Comparison of ENCODE assay signal across 8 mouse cellular contexts in genomic region chr17:66123816-66124610, GRCm38 (mm10). TPM values are rescaled to one million over a fixed set of nuclear protein-coding genes. Genes with fewer than 3 reads are reported as not detected.
DNase-seq lines count a peak whose midpoint lies in the region; ATAC-seq and TF ChIP-seq lines count a peak whose summit lies in the region.

No protein-coding gene starts in this region.

- H3K4me3 ChIP-seq in lung, postnatal 0 days (ENCODE audit: low read depth, low read length), result peak overlapping the region; percentile 77
- peak overlapping the region; percentile 69 for H3K4me3 ChIP-seq in hindbrain, embryonic 15.5 days
- H3K4me3 ChIP-seq in midbrain, embryonic 12.5 days, result peak overlapping the region; percentile 68

- DNase-seq in lung, postnatal 0 days (ENCODE audit: low spot score), result peak; percentile 23
- DNase-seq in lung, postnatal 14 days, result no peak
- peak; percentile 61 for DNase-seq in embryo, embryonic 10.5 days (ENCODE audit: low spot score)
- no peak for DNase-seq in urinary bladder, postnatal 14 days (ENCODE audit: low spot score)
- no peak for DNase-seq in adrenal gland, postnatal 4 days (ENCODE audit: low spot score in 2 of 2)
- DNase-seq in cerebellum, adult 11-12 months, result no peak

- H3K4me2 ChIP-seq in lung, postnatal 0 days (replicated peaks; ENCODE audit: low read depth, low read length), result peak overlapping the region; percentile 76
- peak overlapping the region; percentile 67 for H3K4me2 ChIP-seq in hindbrain, embryonic 15.5 days
- peak overlapping the region; percentile 66 for H3K4me2 ChIP-seq in midbrain, embryonic 12.5 days (replicated peaks)

- ATAC-seq in lung, postnatal 0 days, result peak; percentile 31
- ATAC-seq in hindbrain, embryonic 15.5 days (ENCODE audit: low FRiP score, low read depth), result no peak; the same call in 1 of the 2 replicates
- ATAC-seq in midbrain, embryonic 12.5 days (ENCODE audit: low FRiP score, low read depth), result peak; percentile 21; the same call in 1 of the 2 replicates

- no peaks in the 10 kb centered on the region for H3K27me3 ChIP-seq in lung, postnatal 0 days (replicated peaks; ENCODE audit: insufficient read depth, low read length)
- no peaks in the 10 kb centered on the region for H3K27me3 ChIP-seq in hindbrain, embryonic 15.5 days
- H3K27me3 ChIP-seq in midbrain, embryonic 12.5 days, result no peaks in the 10 kb centered on the region

- H3K9ac ChIP-seq in lung, postnatal 0 days (replicated peaks; ENCODE audit: low read depth), result peak overlapping the region; percentile 30; the same call in 1 of the 2 replicates
- peak overlapping the region; percentile 60 for H3K9ac ChIP-seq in hindbrain, embryonic 15.5 days
- H3K9ac ChIP-seq in midbrain, embryonic 12.5 days (replicated peaks), result peak overlapping the region; percentile 63

- 0 out of 2 replicates have a peak, but pooled peaks cover 4% of the 10 kb centered on the region for H3K4me1 ChIP-seq in lung, postnatal 0 days (ENCODE audit: insufficient read depth, low read depth, low read length)
- H3K4me1 ChIP-seq in hindbrain, embryonic 15.5 days (replicated peaks), result peaks cover 7% of the 10 kb centered on the region
- peaks cover 17% of the 10 kb centered on the region for H3K4me1 ChIP-seq in midbrain, embryonic 12.5 days

- no peak for TF ChIP-seq EP300 in lung, postnatal 0 days (IDR thresholded peaks at IDR 0.05)

- H3K27ac ChIP-seq in lung, postnatal 0 days (ENCODE audit: low read length), result peak overlapping the region; percentile 68; the same call in 1 of the 2 replicates
- H3K27ac ChIP-seq in hindbrain, embryonic 15.5 days (replicated peaks), result no peak overlapping the region
- H3K27ac ChIP-seq in midbrain, embryonic 12.5 days (replicated peaks), result peak overlapping the region; percentile 68

- H3K36me3 ChIP-seq in lung, postnatal 0 days (ENCODE audit: insufficient read depth, low read length), result 0 out of 2 replicates have a peak, but pooled peaks cover 3% of the 10 kb centered on the region
- peaks cover 8% of the 10 kb centered on the region for H3K36me3 ChIP-seq in hindbrain, embryonic 15.5 days
- peaks cover 41% of the 10 kb centered on the region for H3K36me3 ChIP-seq in midbrain, embryonic 12.5 days

- no peaks in the 10 kb centered on the region for H3K9me3 ChIP-seq in lung, postnatal 0 days (ENCODE audit: low read length)
- no peaks in the 10 kb centered on the region for H3K9me3 ChIP-seq in hindbrain, embryonic 15.5 days
- H3K9me3 ChIP-seq in midbrain, embryonic 12.5 days, result no peaks in the 10 kb centered on the region

- under 1% methylated on average over 20 of the region's 20 CpGs for WGBS in lung, postnatal 0 days
- WGBS in hindbrain, embryonic 15.5 days, result 2% methylated on average over 20 of the region's 20 CpGs
- 1% methylated on average over 20 of the region's 20 CpGs for WGBS in midbrain, embryonic 12.5 days

- TF ChIP-seq CTCF in lung, postnatal 0 days (IDR thresholded peaks at IDR 0.05), result no peak

RNA-seq across cellular contexts. Expression of gene Ddx11, which starts 0.7 kb away (rescaled TPM):
- polyA plus RNA-seq in lung, postnatal 0 days (2015; fragmentation: Nextera tagmentation; extraction: Ambion mirVana), result 2.1 and 2.2 TPM in 2 replicates
- polyA plus RNA-seq in hindbrain, embryonic 15.5 days (2015; fragmentation: Nextera tagmentation; extraction: Ambion mirVana), result 6.9 and 7.3 TPM in 2 replicates
- 20.0 and 21.3 TPM in 2 replicates for polyA plus RNA-seq in midbrain, embryonic 12.5 days (2016; fragmentation: Nextera tagmentation; extraction: Ambion mirVana)
- 10 to 100 TPM; 15.6 to 15.7 TPM for total RNA-seq in adrenal gland, postnatal 4 days (2021)

RNA-seq across cellular contexts. Expression of gene Washc1, which starts 12.7 kb away (rescaled TPM):
- polyA plus RNA-seq in lung, postnatal 0 days (2015; fragmentation: Nextera tagmentation; extraction: Ambion mirVana), result 40.1 and 43.4 TPM in 2 replicates
- 43.6 and 47.9 TPM in 2 replicates for polyA plus RNA-seq in hindbrain, embryonic 15.5 days (2015; fragmentation: Nextera tagmentation; extraction: Ambion mirVana)
- polyA plus RNA-seq in midbrain, embryonic 12.5 days (2016; fragmentation: Nextera tagmentation; extraction: Ambion mirVana), result 34.6 and 38.8 TPM in 2 replicates
- total RNA-seq in adrenal gland, postnatal 4 days (2021), result 10 to 100 TPM; 53.4 to 54.3 TPM

RNA-seq across cellular contexts. Expression of gene Ndufv2, which starts 22.7 kb away (rescaled TPM):
- 219 and 239 TPM in 2 replicates for polyA plus RNA-seq in lung, postnatal 0 days (2015; fragmentation: Nextera tagmentation; extraction: Ambion mirVana)
- polyA plus RNA-seq in hindbrain, embryonic 15.5 days (2015; fragmentation: Nextera tagmentation; extraction: Ambion mirVana), result 375 and 385 TPM in 2 replicates
- polyA plus RNA-seq in midbrain, embryonic 12.5 days (2016; fragmentation: Nextera tagmentation; extraction: Ambion mirVana), result 290 and 294 TPM in 2 replicates
- 100 to 1,000 TPM; 309 to 324 TPM for total RNA-seq in adrenal gland, postnatal 4 days (2021)

RNA-seq across cellular contexts. Expression of gene Ankrd12, which starts 47.1 kb away (rescaled TPM):
- 29.4 and 33.4 TPM in 2 replicates for polyA plus RNA-seq in lung, postnatal 0 days (2015; fragmentation: Nextera tagmentation; extraction: Ambion mirVana)
- 154 TPM in 2 replicates for polyA plus RNA-seq in hindbrain, embryonic 15.5 days (2015; fragmentation: Nextera tagmentation; extraction: Ambion mirVana)
- 52.4 and 67.3 TPM in 2 replicates for polyA plus RNA-seq in midbrain, embryonic 12.5 days (2016; fragmentation: Nextera tagmentation; extraction: Ambion mirVana)
- total RNA-seq in adrenal gland, postnatal 4 days (2021), result 10 to 100 TPM; 25.8 to 31.0 TPM

Comparison
In these comparisons a context has a peak if more than half of its experiments do, and no peak if none do; other contexts are left out.
1. DNase-seq: peak in lung, postnatal 0 days (single experiment) and embryo, embryonic 10.5 days (single experiment); none in lung, postnatal 14 days (single experiment), urinary bladder, postnatal 14 days (single experiment), adrenal gland, postnatal 4 days (0 of 2) and cerebellum, adult 11-12 months (single experiment).
2. Peak in every context shown above with its lines, with median percentiles within 50 percentile points of each other: H3K4me2 ChIP-seq, H3K4me3 ChIP-seq and H3K9ac ChIP-seq.